Mouse (Mus musculus) layer of hippocampus, adult 11-12 months (tissue): ENCODE measurements around the gene Ccdc186.

ENCODE experiments used
- DNase-seq: peaks from one replicate; pipeline ENCODE4 v3.0.0; 2022; ENCODE audit warnings: low spot score

The Ccdc186 gene

GRCm38 (mm10) chr19:56821798-56822447 lies at the start of gene Ccdc186:
Gene Ccdc186 (minus strand): TSS chr19:56822190.
- peak; percentile 97 for DNase-seq

- DNase-seq: no peak
These were observed 45.7 kb upstream of the Ccdc186 start for GRCm38 (mm10) chr19:56867701-56868100.

- DNase-seq: no peak
These were observed 34.5 kb upstream of the Ccdc186 start for GRCm38 (mm10) chr19:56856455-56856854.

GRCm38 (mm10) chr19:56852590-56852989 lies 30.6 kb upstream of the Ccdc186 start:
- DNase-seq: no peak

GRCm38 (mm10) chr19:56842974-56843373 lies 21.0 kb upstream of the Ccdc186 start:
- DNase-seq: no peak

GRCm38 (mm10) chr19:56838942-56839706 lies 17.1 kb upstream of the Ccdc186 start:
- no peak for DNase-seq

- no peak for DNase-seq
These were observed 13.3 kb upstream of the Ccdc186 start for GRCm38 (mm10) chr19:56835340-56835739.

- no peak for DNase-seq
These were observed 8.2 kb upstream of the Ccdc186 start for GRCm38 (mm10) chr19:56830163-56830562.

- no peak for DNase-seq
These were observed 7.3 kb upstream of the Ccdc186 start for GRCm38 (mm10) chr19:56829267-56829666.

- DNase-seq: no peak
These were observed 6.3 kb upstream of the Ccdc186 start for GRCm38 (mm10) chr19:56828305-56828704.

- DNase-seq: no peak
These were observed 4.1 kb upstream of the Ccdc186 start, which contains the start of gene Tdrd1 for GRCm38 (mm10) chr19:56826047-56826631. Gene Tdrd1 (plus strand): TSS chr19:56826209.

GRCm38 (mm10) chr19:56822448-56822836 lies 452 bp upstream of the Ccdc186 start:
- DNase-seq: no peak

GRCm38 (mm10) chr19:56821040-56821797 lies 771 bp downstream of the Ccdc186 start:
- no peak for DNase-seq

- no peak for DNase-seq
These were observed 4.0 kb downstream of the Ccdc186 start for GRCm38 (mm10) chr19:56817851-56818526.

- no peak for DNase-seq
These were observed 8.6 kb downstream of the Ccdc186 start for GRCm38 (mm10) chr19:56813360-56813759.

- DNase-seq: peak; percentile 28
These were observed 10.4 kb downstream of the Ccdc186 start for GRCm38 (mm10) chr19:56811590-56811989.

GRCm38 (mm10) chr19:56810641-56811146 lies 11.3 kb downstream of the Ccdc186 start:
- no peak for DNase-seq

GRCm38 (mm10) chr19:56808771-56809170 lies 13.2 kb downstream of the Ccdc186 start:
- no peak for DNase-seq

- DNase-seq: no peak
These were observed 14.9 kb downstream of the Ccdc186 start for GRCm38 (mm10) chr19:56807122-56807521.

- no peak for DNase-seq
These were observed 16.6 kb downstream of the Ccdc186 start for GRCm38 (mm10) chr19:56805366-56805765.

- no peak for DNase-seq
These were observed 19.6 kb downstream of the Ccdc186 start for GRCm38 (mm10) chr19:56802352-56802746.
